Mouse (Mus musculus): Measurements from ENCODE around the gene Rfx4.

DNA sequence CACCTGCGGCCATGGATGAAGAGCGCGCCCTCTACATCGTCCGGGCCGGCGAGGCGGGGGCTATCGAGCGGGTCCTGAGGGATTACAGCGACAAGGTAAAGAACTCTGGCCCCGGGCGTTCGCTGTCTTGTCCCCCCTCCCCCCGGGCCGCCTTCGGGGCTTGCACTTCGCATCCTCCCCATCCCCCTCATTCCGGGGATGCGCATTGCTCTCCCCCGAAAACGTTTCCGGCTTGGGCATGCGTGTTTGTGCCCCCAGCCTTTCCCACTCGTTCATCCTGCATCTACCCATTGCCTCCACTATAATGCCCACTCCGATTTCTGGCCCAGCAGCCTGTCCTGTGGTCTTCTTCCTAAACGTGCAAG, 161.9 kb downstream of the Rfx4 start:
- TF ChIP-seq EP300 (IDR thresholded peaks at IDR 0.05; ENCODE audit: insufficient read depth, low read depth, low read length), result no peak
- TF ChIP-seq CTCF (IDR thresholded peaks at IDR 0.05), result no peak

Measured in heart, adult 2 months (tissue).